Mouse (Mus musculus): ENCODE data around the gene Gabrd.

- TF ChIP-seq CTCF (IDR thresholded peaks at IDR 0.05; ENCODE audit: borderline replicate concordance, insufficient read depth, low read depth, low read length) (no peak), POLR2A (IDR thresholded peaks at IDR 0.05; ENCODE audit: borderline replicate concordance, insufficient read depth, low read length) (no peak)
These were observed 45.3 kb downstream of the Gabrd start for GRCm38 (mm10) chr4:155352581-155352980.
